Mouse (Mus musculus) naive thymus-derived CD4-positive, alpha-beta T cell, adult 5 months (primary cell): ENCODE data around the gene Tmod3. TPM values are rescaled to one million over a fixed set of nuclear protein-coding genes. Genes with fewer than 3 reads are reported as not detected.

Experiments
- polyA plus RNA-seq: library from polyadenylated mRNA; unstranded; fragments of 100-300 nt; shearing (Covaris generic); gene quantifications from one replicate; pipeline ENCODE4 v1.2.1, GENCODE M21; 2017

Gene Tmod3
- polyA plus RNA-seq: 199 TPM

DNA sequence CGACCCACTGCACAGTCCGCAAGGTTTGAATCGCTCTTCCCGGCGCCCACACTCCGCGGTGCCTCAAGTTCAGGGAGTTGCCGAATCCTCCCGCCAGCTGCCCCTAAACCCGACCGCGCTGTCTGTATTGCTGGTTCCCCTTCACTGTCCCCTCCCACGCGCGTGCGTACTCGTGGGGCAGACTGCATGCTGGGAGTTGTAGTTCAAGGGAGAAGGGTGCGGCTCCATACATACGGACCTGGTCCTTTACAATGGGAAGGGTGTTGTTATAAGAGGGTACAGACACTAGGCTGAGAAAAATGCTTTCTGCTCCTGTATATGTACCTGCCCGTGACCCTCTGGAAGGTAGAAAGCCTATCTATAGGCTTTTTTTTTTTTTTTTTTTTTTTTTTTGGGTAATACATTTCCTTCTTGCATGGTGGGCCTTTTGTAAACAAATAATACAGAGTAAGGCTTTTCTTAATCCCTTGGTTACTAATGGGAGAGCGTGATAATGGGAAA lies at the start of gene Tmod3:
Gene Tmod3 (minus strand): TSS at position 146 of the 501 bp plus-strand sequence.

Other genes with a start within 250 kb of the Tmod3 start
- not detected for gene Bcl2l10, start 211.9 kb downstream of the Tmod3 start, polyA plus RNA-seq
- 66.0 TPM for gene Mapk6, start 149.7 kb downstream of the Tmod3 start, polyA plus RNA-seq
- gene Leo1, start 118.1 kb downstream of the Tmod3 start, polyA plus RNA-seq: 24.2 TPM
- not detected for gene Tmod2, start 51.7 kb upstream of the Tmod3 start, polyA plus RNA-seq
- gene Lysmd2, start 66.1 kb upstream of the Tmod3 start, polyA plus RNA-seq: 5.6 TPM
- not detected for gene Scg3, start 124.4 kb upstream of the Tmod3 start, polyA plus RNA-seq
- not detected for gene Bmp5, start 215.7 kb upstream of the Tmod3 start, polyA plus RNA-seq